Mouse (Mus musculus): Measurements from ENCODE around the gene Ptpn6.
"Not testable (repeated sequence)": the region's sequence is repeated elsewhere in the genome, so short reads cannot be mapped to it uniquely, and the experiment has no call there.

Ptpn6 gene

DNA sequence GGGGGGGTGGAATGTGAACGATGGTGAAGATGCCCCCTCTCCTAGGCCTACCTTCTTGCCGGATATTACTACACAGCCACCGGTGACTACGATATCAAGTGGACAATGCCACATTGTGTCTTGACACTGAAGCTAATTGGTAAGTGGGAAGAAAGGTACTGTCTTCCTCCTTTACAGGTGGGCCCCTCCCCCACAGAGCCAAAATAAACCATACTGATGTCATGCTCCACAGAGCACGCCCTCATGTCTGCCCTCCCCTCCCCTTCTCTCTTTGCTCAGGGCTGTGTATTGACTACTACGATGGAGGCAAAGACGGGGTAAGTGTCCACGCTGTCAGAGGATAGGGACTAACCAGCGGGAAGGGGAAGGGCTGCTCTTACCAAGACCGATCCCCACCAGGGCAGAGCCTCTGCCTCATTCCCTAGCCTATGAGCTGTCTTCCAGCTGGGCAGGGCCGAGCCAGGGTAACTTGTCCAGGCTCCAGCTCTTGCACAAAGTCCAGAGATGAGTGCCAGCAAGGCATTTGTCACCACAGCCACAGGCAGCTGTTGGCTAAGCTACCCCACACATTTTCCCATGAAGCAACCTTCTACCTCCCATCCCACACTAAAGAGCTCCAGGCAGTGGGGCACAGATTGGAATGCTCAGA lies 38.4 kb downstream of the Ptpn6 start:
- peak; percentile 60 for DNase-seq (ENCODE audit: low read depth, low spot score)

DNA sequence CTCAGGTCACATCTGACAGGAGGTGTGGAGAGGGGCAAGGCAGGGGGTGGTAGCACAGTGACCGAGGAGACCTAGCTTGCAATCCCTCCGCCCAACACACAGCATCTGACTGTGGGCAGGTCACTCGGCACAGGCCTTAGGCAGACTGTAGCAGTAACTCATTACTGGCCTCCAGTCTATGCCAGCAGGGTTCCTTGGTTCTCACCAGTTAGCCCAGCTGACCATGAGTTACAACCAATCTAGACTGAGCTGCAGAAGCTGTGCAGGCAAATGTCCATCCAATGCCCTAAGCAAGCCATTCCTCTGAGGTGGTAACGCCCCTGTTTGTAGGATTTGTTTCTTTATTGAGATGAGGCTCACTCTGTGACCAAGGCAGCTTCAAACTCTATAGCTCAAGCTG lies 39.1 kb downstream of the Ptpn6 start:
- DNase-seq (ENCODE audit: low read depth, low spot score), result no peak

DNA sequence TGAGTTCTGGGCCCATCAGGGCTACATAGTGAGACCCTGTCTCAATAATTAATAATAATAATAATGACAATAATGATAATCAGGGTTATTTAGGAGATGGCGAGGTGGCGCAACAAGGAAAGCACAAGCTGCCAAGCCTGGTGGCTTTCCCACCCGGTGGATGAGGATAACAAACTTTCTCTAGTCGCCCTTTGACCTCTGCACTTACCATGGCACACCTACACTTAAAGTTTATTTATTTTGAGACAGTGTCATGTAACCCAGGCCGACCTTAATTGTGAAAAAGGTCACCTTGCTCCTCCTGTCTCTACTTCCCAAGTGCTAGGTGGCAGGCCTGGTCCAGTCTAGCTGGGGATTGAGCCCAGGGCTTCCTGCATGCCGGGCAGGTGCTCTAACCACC lies 39.8 kb downstream of the Ptpn6 start:
- no peak for DNase-seq (ENCODE audit: low read depth, low spot score)

DNA sequence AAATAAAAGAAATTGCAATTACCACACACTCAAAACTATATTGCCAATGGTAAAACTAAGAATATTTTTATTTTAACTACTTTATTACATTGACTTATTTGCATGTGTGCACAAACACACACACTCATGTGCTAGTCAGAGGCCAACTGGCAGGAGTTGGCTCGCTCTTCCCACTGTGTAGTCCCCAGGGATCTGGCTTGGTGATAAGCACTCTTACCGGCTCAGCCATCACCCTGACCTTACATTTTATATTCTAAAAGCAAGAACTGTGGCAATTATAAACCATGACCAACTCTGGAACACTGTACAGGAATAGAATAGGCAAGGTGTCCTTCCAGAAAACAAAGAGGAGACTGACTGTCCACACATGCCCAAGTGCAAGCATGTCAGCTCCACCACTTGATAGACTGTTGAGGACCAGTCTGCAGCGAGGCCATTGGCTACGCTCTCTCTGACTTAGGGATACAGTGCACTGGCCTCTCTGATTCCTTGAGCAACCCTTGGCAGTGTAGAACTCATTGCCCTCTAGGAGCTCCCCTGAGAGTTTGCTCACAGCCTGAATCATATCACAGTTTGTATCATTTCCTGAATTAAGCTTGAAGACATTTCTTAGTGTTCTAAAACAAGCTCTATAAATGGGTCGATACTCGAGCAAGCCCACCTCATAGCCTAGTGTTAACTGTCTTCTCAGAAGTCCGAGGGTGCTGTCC lies 41.9 kb downstream of the Ptpn6 start:
- DNase-seq (ENCODE audit: low read depth, low spot score), result no peak

DNA sequence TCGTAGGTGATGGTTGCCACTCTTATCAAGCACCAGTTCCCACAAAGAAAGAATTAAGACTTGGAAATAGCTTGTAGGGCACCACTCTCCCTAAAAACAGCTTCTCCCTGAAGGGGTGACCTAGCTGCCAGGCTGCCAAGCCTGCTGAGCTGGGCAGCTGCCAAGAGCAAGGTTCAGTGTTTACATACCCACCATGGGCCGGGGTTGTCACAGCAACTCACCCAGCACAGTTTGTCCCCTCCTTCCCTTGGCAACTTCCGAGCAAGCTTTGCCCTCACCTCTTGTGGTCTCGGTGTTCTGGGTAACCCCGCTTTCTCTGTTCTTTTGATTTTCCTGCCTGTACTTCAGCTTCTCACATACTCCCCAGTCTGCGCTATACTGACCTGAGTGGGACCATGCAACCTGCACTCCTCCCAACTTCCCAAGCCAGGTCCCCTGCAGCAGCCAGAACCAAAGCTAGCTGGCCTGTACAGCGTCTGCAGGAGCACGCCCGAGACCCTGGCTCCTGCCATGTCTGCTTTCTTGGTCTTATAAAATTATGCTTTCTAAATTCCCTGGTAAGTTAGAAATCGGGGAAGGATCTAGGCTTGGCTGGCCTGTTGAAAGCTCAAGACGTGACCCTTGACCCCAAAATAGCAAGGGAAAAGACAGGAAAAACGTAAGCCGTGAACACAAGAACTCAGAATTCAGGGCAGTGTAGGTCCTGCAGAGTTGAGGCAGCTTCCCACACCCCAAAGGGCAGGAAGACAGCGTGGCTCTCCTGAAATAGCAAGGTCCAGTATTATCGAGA lies 44.2 kb downstream of the Ptpn6 start:
- DNase-seq (ENCODE audit: low read depth, low spot score), result no peak

DNA sequence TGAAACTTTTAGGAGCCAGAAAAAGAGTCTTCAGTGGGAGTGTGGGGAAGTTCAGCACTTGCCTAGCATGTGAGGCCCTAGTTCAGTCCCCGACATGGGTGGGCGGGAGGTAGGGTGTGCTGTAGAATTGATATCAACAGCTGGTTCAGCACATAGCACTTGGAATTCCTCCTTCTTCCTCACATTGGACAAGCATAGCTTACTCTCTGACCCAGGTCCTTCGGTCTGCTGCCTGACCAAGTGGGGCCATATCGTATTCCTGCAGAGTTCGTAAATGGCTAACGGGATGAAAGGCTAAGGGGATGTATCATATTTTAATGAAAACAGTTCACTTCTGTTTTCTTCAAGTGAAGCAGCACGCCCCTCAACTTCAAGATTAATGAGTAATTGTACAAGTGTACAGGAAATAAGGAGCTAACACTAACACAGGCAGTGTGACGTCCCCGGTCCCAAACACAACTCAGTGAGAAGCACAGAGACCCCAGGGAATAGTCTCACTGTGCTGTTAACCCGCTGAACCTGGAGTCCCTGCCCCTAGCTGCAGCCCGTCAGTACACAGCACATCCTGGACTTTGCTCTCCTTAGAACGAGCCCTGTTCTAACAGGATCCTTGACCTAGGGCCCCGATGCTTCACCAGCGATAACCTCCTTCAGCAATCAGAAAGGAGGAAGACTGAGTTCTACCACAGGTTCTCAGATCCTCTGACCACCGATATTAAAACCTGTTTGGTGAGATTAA lies 45.1 kb downstream of the Ptpn6 start:
- no peak for DNase-seq (ENCODE audit: low read depth, low spot score)

DNA sequence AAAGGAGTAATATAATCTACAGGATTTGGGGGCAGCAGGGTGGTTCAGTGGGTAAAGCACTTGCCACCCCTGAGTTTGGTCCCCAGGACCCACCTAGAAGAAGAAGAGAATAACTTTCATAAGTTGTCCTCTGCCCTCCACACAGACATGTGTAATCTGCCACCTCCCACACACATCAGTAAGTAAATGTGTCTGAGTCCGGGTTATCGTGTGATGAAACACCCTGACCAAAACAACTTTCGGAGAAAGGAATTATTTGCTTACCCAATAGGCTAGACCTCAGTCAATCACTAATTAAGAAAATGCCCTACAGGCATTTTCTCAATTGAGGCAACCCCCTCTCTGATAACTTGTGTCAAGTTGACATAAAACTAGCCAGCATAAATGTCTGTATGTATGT lies 48.0 kb downstream of the Ptpn6 start:
- DNase-seq (ENCODE audit: low read depth, low spot score), result no peak

DNA sequence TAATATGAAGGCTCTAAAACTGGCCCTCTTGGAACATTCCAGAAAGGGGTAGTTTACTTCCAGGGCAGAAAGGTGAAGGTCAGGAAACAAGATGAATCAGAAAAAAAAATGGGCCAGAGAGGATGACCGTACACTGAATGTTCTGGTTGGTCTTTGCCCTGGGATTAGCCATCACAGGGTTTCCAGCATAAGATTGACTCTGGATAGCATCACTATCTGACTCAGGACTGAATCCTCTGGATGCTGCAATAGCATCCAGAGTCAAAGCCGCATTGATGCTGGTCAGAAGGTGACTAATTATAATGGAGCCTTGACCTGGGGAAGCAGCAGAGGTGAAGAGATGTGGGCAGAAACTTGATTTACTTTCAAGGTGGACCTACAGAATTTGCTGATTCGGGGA lies 49.5 kb downstream of the Ptpn6 start:
- DNase-seq (ENCODE audit: low read depth, low spot score), result no peak

DNA sequence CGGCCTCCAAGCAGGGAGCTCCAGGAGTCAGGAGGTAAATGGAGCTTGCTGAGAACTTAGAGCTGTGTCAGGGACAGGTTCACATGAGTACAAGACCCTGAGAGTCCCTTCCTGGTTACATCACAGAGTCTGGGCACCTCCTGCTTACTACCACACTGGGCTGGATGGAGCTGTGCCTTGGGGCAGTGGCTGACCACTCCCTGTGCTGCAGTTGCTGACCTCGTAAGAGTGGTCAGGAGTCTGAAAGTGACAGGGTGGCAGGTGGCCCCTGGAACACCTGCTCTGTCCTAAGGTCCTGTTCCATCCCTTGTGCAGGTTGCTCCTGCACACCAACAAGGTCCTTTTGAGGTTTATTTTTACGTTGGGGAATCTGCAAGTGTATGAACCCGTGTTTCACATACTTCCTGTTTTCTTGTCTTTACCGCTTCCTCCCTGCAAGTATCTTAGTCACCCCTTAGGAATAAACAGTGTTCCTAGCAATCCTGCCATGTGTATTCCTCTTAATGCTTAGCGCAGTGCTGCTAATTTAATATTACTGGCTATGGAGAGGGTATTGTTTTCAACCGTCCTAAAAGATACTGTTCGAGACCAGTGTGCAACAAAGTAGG lies 50.3 kb downstream of the Ptpn6 start:
- DNase-seq (ENCODE audit: low read depth, low spot score), result peak; percentile 39

DNA sequence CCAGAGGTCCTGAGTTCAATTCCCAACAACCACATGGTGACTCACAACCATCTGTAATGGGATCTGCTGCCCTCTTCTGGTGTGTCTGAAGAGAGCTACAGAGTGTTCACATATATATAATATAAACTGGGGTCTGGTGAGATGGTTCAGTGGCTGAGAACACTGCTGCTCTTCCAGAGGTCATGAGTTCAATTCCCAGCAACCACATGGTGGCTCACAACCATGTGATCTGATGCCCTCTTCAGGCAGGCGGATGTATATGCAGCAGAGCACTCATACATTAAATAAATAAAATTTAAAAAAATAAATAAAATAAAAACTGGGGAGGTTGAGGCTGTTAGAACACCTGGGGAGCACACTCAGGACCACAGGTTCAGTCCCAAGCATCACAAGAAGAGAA lies 51.9 kb downstream of the Ptpn6 start:
- DNase-seq (ENCODE audit: low read depth, low spot score), result not testable (repeated sequence)

DNA sequence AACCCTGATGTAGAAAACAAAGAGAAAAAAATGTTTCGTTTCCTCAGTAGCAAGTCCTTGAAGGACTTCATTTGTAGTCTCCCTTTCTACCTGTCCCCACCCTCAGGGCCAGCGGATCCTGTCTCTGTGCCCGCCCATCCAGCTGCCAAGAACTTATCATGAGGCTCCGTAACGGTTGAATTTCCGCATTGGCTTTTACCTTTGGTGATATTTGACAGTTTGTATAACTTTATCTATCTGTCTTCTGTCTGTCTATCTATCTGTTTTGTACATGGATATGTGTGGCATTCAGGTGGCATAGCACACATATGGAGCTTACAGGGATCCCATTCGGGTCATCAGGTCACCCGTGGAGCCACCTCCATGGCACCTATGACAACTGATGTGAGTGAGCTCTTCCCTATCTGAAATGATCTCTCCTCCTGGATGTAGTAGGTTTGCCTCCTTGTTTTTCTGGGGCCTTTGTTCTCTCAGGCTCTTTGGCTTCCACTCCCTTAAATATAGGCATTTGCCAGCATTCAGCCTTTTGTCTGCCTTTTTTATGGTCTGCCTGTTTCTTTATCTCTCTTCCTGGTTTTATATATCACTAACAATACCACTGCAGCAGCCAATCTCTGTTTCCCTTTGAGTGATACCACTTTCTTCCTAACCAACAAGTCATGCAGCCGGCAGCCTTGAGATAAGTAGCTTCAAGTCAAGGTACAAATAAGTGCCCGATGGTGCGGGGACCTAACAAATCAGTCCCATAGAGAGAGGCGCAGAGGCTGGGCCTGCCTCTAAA lies 52.7 kb downstream of the Ptpn6 start:
- DNase-seq (ENCODE audit: low read depth, low spot score), result no peak

DNA sequence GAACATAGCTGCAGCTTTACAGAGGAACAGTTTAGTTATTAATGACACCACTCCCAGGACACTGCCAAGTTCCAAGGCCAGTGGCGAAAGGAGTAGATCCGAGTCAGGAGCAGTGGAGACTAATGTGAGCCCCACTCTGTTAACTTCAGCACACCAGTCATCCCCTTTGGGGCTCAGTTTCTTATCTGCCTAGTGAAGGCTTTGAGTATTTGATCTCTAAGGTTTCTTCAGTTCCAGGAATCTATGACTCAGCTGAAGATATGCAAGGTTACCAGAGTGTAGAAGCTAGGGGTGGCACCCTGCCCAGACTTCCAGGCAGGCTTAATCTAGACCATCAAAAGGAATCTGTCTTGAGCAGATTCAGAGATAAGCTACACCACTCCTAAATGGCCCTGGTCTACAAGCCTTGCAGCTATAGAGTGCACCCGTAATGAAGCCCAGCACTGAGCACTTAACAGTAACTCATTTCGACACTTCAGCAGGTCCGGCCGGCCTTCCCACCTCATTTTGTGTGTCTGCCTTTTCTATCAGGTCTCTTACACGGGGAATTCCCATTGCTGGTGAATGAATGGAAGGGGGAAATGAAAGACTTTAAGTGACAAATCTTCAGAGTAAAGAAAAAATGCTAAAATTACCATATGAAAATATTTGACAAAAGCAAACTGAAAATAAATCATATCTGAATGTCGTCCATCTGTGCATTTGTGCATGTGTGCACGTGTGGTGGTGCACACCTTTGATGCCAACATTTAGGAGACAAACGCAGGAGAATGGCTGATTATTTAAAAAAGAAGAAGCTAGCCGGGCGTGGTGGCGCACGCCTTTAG lies 54.7 kb downstream of the Ptpn6 start:
- peak; percentile 75 for DNase-seq (ENCODE audit: low read depth, low spot score)

DNA sequence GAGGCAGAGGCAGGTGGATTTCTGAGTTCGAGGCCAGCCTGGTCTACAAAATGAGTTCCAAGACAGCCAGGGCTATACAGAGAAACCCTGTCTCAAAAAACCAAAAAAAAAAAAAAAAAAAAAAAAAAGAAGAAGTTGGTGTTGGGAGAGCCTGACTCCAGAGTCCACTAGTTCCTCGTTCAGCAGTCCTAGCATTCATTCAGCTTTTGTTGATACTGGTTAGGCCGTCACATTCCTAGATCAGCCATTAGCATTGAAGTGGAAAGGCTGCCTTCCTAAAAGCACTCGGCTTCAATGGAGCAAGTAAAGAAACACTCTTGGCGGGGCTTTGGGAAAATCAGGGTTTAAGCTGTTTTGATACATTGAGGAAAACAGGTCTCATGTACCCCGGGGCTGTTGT lies 56.2 kb downstream of the Ptpn6 start:
- DNase-seq (ENCODE audit: low read depth, low spot score), result not testable (repeated sequence)

DNA sequence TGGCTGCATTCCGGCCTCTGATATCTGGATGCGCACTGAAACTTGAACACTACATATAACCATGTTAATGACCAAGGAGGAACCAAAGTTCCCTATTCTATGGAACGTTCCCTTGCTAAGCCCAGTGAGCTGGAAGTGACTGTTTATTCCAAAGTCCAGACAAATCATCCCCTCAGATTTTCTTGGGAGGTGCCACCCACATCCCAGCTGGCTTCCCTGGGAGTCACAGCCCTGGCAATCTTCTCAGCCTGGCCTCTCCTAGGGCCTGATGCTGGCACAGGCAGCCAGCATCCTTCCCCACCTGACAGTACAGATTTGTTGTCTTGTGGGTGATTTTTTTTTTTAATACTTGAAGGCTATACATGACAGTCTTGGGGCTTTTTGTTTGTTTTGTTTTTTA lies 59.0 kb downstream of the Ptpn6 start:
- no peak for DNase-seq (ENCODE audit: low read depth, low spot score)

DNA sequence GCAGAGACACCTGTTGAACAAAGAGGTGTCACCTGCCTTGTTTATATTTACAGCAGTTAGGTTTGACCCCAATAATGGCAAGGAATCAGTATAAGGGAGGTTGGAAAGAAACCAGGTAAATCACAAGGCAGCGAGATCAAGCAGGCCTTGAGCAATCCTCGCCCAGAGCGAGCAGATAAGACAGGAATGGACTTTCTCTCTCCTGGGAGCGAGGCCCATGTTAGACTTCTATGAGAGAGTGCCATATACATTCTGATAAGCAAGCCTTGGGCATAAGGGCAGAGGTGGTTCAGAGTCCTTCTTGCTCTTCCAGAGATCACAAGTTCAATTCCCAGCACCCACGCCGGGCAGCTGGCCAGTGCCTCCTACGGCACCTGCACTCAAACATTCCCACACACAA lies 59.7 kb downstream of the Ptpn6 start:
- DNase-seq (ENCODE audit: low read depth, low spot score), result no peak

DNA sequence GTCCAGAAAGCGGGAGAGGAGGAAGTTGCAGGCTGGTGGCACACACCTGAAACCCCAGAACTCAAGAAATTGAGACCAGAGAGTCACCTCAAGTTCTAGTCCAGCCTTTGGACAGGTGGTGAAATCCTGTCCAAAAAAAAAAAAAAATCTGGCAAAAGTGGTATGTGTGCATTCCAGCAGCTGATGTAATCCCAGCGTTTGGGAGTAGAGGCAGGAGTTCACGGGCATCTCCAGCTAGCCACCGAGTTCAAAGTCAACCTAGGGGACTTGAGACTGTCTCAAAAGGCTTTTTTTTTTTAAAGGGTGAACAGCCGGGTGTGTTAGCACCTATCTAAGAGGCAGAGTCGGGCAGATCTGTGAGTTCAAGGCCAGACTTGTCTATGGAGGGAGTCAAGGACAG lies 62.3 kb downstream of the Ptpn6 start:
- DNase-seq (ENCODE audit: low read depth, low spot score), result no peak

DNA sequence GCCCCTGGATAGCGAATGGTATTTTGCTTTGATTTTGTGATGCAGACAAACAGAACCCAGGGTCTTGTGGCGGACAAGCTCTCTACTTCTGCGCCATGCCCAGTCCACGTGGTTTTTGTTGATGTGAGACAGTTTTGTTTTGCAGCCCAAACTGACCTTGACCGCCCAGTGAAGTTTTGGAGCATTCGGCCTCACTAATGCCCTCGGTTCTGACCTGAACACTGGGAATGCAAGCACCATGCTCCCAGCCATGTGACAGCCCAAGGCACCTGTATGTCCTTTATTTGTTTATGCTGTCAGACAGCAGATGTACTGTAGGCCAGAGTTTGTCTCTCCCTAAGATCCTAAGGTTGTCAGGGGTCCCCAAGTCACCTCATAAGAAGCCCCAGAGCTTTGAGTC lies 63.9 kb downstream of the Ptpn6 start:
- DNase-seq (ENCODE audit: low read depth, low spot score), result no peak

DNA sequence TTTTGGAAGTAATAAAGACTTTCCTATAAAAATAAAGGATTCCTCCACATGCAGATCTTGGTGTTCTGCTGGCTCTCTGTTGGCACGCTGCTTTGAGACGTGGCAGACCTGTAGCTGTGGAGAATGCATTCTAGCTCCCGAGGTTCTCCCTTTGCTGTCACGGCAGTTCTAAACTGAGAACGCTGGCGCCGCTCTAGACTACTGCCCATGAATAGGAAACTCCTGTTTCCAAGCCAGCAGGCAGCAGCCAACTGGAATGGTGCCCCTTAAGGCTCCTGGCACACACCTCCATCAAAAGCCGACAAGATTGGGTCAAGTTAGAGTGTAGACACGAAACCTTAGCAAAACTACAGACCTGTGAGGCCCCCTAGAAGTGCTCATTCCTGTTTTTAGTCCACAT lies 64.9 kb downstream of the Ptpn6 start:
- DNase-seq (ENCODE audit: low read depth, low spot score), result no peak

DNA sequence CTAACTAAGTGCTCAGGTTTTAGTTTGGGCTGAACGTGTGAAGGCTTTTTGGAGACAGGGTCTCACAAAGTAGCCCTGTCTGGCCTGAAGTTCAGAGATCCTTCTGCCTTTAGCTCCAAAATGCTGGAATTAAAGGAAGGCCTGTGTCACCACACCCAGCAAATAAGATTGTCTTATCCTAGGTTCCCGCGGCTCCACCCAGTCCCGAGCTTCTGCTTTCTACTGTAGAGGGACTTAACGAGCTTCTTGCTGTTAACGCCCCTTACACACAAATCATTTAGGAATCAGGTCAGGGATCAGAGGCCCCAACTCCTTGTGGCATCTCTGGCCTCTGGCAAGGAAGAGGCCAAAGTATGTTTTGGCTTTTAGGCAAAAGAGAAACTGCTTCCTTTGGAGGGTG lies 66.4 kb downstream of the Ptpn6 start:
- DNase-seq (ENCODE audit: low read depth, low spot score), result no peak

Data from A20 (cell line).